Mouse (Mus musculus) hindbrain, embryonic 14.5 days (tissue): ENCODE data around the gene Myod1. TPM values are rescaled to one million over a fixed set of nuclear protein-coding genes. Genes with fewer than 3 reads are reported as not detected.

Experiments used
- ATAC-seq: fragments of 200-750 bp; cut with Nextera tagmentation; 2 replicates; pipeline ENCODE4 v1.8.0; 2017; ENCODE audit warnings: moderate number of reproducible peaks, mild to moderate bottlenecking, moderate TSS enrichment, moderate library complexity; ENCODE audit not compliant: low FRiP score
- DNase-seq: peaks from one replicate; pipeline ENCODE4 v3.0.0-alpha.2; 2015; ENCODE audit warnings: low spot score
- H3K27ac ChIP-seq: fragments of 300-500 bp; sonication (generic); 2 replicates; pipeline ENCODE4 v1.5.1; 2014; ENCODE audit warnings: mild to moderate bottlenecking, moderate library complexity
- H3K27me3 ChIP-seq: fragments of 300-500 bp; sonication (generic); 2 replicates; pipeline ENCODE4 v1.6.1; 2014; ENCODE audit warnings: mild to moderate bottlenecking, low read length, mixed read lengths; ENCODE audit not compliant: control insufficient read depth, insufficient read depth
- H3K36me3 ChIP-seq: fragments of 300-500 bp; sonication (generic); replicated peaks from 2 replicates; pipeline ENCODE4 v1.6.1; 2014; ENCODE audit not compliant: control insufficient read depth, insufficient read depth
- H3K4me1 ChIP-seq: fragments of 300-500 bp; sonication (generic); replicated peaks from 2 replicates; pipeline ENCODE4 v1.6.1; 2014; ENCODE audit warnings: antibody characterized with exemption, low read length, mixed read lengths; ENCODE audit not compliant: control insufficient read depth, insufficient read depth
- H3K4me2 ChIP-seq: fragments of 300-500 bp; sonication (generic); replicated peaks from 2 replicates; pipeline ENCODE4 v1.6.1; 2014; ENCODE audit warnings: mild to moderate bottlenecking, moderate library complexity
- H3K4me3 ChIP-seq: fragments of 300-500 bp; sonication (generic); replicated peaks from 2 replicates; pipeline ENCODE4 v1.5.1; 2014; ENCODE audit warnings: mild to moderate bottlenecking, low read length
- H3K9ac ChIP-seq: fragments of 300-500 bp; sonication (generic); 2 replicates; pipeline ENCODE4 v1.6.1; 2014
- H3K9me3 ChIP-seq: fragments of 300-500 bp; sonication (generic); 2 replicates; pipeline ENCODE4 v1.6.1; 2016; ENCODE audit warnings: low read length; ENCODE audit not compliant: control insufficient read depth
- WGBS: fragments of 180-500 bp; shearing (Covaris S2); extraction: QIAGEN DNeasy Blood & Tissue Kit; methylation state at CpG from one replicate; pipeline ENCODE4 v1.1.7; 2014; 5-methylcytosine and 5-hydroxymethylcytosine counted together
- polyA plus RNA-seq: library from polyadenylated mRNA; unstranded; fragments of >200 nt; fragmentation: Nextera tagmentation; extraction: Ambion mirVana; gene quantifications from 2 replicates; pipeline ENCODE4 v1.2.1, GENCODE M21; 2014

Gene Myod1
- polyA plus RNA-seq, 1 experiment from 2014 or later, result 0.11 TPM

DNA sequence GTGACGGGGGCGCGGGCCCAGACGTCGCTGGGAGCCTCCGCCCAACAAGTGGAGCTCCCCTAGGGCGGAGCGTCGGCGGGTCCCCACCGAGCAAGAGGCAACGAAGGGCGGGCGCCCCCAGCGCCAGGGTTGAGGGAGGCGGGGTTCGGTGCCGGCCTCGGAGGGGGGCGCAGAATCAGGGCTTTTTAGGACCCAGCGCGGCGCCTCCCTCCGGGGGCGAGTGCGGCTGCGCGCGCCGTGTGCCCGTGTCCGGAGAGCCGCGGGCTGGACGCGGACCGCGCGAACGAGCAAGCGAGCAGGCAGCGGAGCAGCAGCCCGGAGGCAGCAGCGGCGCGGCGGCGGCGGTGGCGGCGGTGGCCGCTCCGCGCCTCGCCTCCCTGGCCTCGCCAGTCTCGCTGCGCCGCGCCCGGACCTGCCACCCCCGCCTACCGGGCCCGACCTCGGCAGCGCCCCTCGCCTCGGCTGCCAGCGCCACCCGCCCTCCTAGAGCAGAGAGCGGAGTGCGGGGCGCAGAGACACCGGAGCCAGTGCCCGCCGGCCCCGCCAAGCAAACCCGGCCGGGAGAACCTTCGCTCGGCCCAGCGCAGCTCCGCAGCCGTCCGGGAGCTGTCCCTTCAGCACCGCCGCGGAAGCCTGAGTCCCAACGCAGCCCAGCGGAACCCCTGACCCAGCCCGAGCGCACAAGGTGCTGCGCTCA is 20.1 kb downstream of the Myod1 start, which contains the start of gene Kcnc1:
TSS of gene Kcnc1 (plus strand) at position 267 of the 697 bp plus-strand sequence.
- peaks cover 36% of the 10 kb centered on the region for H3K4me1 ChIP-seq
- H3K9me3 ChIP-seq, result no peaks in the 10 kb centered on the region
- WGBS, result under 1% methylated on average over 65 of the region's 93 CpGs
- peak within 1 kb of the TSS; percentile 84 for H3K27ac ChIP-seq
- peak; percentile 80 for DNase-seq
- H3K9ac ChIP-seq, result peak within 1 kb of the TSS; percentile 96
- H3K36me3 ChIP-seq, result 0 out of 2 replicates have a peak, but pooled peaks cover 3% of the 10 kb centered on the region
- peak within 1 kb of the TSS; percentile 72 for H3K4me2 ChIP-seq
- ATAC-seq, result peak; percentile 76
- peaks cover 27% of the 10 kb centered on the region for H3K27me3 ChIP-seq
- H3K4me3 ChIP-seq, result peak within 1 kb of the TSS; percentile 84

DNA sequence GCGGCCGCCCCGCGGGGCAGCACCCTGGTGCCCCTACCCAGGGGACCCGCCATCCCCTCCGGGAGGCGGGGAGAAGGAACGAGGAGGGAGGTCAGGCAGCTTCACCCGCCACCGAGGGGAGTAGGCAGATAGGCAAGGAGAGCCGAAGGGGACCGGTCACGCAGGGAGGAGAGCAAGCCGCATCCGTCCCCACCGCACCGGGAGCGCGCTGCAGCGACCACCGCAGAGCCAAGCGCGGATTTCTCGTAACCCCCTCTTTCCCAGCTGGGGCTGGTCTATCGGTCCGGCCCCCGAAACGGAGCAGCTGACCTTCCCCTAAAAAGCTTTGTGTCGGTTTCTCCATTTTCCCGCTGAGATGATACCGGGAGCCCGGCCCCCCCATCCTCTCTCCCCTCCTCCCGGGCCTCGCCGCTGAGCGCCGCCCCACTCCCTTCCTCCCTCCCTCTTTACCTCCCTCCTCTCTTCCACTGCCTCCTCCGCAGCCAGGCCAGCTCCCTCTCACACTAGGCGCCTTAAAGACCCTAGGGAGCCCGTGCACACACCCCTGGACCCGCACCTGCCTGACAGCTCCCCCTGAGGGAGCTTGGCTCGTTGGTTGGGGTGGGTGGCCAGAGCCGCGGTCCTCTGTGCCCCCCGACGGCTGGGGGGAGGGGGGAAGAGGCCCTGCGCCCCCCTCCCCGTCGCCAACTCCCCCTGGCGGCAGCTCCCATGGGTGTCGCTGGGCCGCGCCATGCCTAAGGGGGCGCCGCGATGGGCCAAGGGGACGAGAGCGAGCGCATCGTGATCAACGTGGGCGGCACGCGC is 20.9 kb downstream of the Myod1 start:
- Histone ChIP-seq H3K9ac (peak overlapping the region; percentile 96), H3K27me3 (peaks cover 27% of the 10 kb centered on the region), H3K4me3 (peak overlapping the region; percentile 84), H3K4me1 (peaks cover 42% of the 10 kb centered on the region), H3K27ac (peak overlapping the region; percentile 84), H3K4me2 (peak overlapping the region; percentile 72), H3K9me3 (no peaks in the 10 kb centered on the region), H3K36me3 (0 out of 2 replicates have a peak, but pooled peaks cover 3% of the 10 kb centered on the region)
- peak; percentile 36 for ATAC-seq
- DNase-seq, result peak; percentile 50
- 3% methylated on average over 56 of the region's 64 CpGs for WGBS

DNA sequence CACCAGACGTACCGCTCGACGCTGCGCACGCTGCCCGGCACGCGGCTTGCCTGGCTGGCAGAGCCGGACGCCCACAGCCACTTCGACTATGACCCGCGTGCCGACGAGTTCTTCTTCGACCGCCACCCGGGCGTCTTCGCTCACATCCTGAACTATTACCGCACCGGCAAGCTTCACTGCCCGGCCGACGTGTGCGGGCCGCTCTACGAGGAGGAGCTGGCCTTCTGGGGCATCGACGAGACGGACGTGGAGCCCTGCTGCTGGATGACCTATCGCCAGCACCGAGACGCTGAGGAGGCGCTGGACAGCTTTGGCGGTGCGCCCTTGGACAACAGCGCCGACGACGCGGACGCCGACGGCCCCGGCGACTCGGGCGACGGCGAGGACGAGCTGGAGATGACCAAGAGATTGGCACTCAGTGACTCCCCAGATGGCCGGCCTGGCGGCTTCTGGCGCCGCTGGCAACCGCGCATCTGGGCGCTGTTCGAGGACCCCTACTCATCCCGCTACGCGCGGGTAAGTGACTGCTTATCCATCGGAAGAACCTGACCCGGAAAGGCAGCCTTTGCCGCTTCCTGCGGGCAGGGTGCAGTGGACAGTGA is 21.6 kb downstream of the Myod1 start:
- DNase-seq, result no peak
- WGBS, result 10% methylated on average over 69 of the region's 70 CpGs

DNA sequence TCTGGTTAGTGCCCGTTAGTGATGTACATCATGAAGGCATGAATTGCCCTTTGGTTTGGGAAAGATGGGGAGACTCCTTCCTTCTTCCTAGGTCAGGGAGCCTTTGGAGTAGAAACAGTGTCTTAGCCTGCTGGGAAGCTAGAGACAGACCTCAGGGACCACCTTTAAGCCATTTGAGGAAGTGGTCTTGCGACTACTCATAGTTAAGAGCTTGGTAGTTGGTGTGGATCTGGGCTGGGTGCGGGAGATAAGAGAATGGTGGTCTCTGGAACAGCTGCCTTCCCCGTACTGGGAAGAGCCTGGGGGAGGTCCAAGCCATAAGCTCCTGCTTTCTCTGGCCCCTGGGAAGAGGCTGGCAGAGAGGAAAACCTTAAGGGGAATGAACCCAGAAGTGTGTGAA is 22.3 kb downstream of the Myod1 start:
- 61% methylated on average over 4 of the region's 4 CpGs for WGBS
- Histone ChIP-seq H3K4me1 (peaks cover 42% of the 10 kb centered on the region), H3K9ac (peak overlapping the region; percentile 96; the same call in 1 of the 2 replicates), H3K9me3 (no peaks in the 10 kb centered on the region), H3K36me3 (0 out of 2 replicates have a peak, but pooled peaks cover 3% of the 10 kb centered on the region), H3K27me3 (peaks cover 25% of the 10 kb centered on the region), H3K4me2 (peak overlapping the region; percentile 72), H3K27ac (no peak overlapping the region), H3K4me3 (peak overlapping the region; percentile 84)
- ATAC-seq, result no peak
- DNase-seq, result no peak

More for the DNA sequence above, 21.6 kb downstream of the Myod1 start:
- Histone ChIP-seq H3K4me3 (peak overlapping the region; percentile 84), H3K4me1 (peaks cover 42% of the 10 kb centered on the region), H3K9ac (peak overlapping the region; percentile 96), H3K27me3 (peaks cover 27% of the 10 kb centered on the region), H3K9me3 (no peaks in the 10 kb centered on the region), H3K36me3 (0 out of 2 replicates have a peak, but pooled peaks cover 3% of the 10 kb centered on the region), H3K27ac (no peak overlapping the region), H3K4me2 (peak overlapping the region; percentile 72)
- no peak for ATAC-seq

DNA sequence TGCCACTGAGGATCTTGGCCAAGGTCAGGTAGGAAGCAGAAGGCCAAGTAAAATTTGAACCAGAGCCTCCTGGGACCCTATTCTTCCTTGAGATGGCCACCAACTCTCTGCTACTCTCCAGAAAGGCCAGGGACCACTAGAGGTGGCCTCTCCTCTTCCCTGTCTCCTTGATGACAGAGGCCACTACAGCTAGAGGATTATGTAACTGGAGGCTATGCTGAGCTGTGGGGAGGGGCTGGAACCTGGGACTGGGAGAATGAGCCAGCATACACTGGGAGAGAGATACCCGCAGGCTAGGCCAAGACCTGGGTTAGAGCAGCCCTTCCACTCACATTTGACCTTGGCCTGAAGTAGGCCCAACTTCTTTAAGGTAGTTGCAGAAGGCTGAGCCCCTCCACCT is 23.4 kb downstream of the Myod1 start:
- H3K4me1 ChIP-seq, result peaks cover 42% of the 10 kb centered on the region
- H3K4me2 ChIP-seq, result peak overlapping the region; percentile 72
- peaks cover 15% of the 10 kb centered on the region for H3K27me3 ChIP-seq
- 89% methylated on average over 1 of the region's 1 CpGs for WGBS
- H3K9ac ChIP-seq, result peak overlapping the region; percentile 59
- H3K4me3 ChIP-seq, result peak overlapping the region; percentile 84
- H3K9me3 ChIP-seq, result no peaks in the 10 kb centered on the region
- ATAC-seq (no peak), DNase-seq (no peak)
- no peak overlapping the region for H3K27ac ChIP-seq
- H3K36me3 ChIP-seq, result 0 out of 2 replicates have a peak, but pooled peaks cover 3% of the 10 kb centered on the region

DNA sequence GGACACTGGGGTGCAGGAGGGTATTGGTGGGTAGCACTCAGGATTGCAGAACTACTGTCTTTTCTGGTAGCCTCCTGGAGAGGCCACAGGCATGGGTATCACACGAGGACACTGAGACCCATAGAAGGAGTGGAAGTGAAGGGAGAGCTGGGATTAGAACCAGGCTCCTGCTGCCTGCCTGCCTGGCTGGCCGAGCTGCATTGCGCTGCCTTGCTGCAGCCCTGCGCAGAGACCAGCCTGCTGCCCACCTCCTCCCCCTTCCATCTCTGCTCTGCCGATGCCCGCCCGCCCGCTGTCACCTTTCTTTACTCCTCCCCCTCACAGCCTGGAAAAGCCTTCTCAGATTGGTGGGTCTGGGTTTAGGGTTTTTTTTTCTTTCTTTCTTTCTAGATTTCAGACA is 24.1 kb downstream of the Myod1 start:
- H3K9ac ChIP-seq, result peak overlapping the region; percentile 59
- ATAC-seq (no peak), DNase-seq (no peak)
- peaks cover 9% of the 10 kb centered on the region; the same call in 1 of the 2 replicates for H3K36me3 ChIP-seq
- 31% methylated on average over 8 of the region's 8 CpGs for WGBS
- no peaks in the 10 kb centered on the region for H3K9me3 ChIP-seq
- peak overlapping the region; percentile 72 for H3K4me2 ChIP-seq
- H3K27ac ChIP-seq, result no peak overlapping the region
- peak overlapping the region; percentile 84 for H3K4me3 ChIP-seq
- peaks cover 9% of the 10 kb centered on the region for H3K27me3 ChIP-seq
- H3K4me1 ChIP-seq, result peaks cover 42% of the 10 kb centered on the region

DNA sequence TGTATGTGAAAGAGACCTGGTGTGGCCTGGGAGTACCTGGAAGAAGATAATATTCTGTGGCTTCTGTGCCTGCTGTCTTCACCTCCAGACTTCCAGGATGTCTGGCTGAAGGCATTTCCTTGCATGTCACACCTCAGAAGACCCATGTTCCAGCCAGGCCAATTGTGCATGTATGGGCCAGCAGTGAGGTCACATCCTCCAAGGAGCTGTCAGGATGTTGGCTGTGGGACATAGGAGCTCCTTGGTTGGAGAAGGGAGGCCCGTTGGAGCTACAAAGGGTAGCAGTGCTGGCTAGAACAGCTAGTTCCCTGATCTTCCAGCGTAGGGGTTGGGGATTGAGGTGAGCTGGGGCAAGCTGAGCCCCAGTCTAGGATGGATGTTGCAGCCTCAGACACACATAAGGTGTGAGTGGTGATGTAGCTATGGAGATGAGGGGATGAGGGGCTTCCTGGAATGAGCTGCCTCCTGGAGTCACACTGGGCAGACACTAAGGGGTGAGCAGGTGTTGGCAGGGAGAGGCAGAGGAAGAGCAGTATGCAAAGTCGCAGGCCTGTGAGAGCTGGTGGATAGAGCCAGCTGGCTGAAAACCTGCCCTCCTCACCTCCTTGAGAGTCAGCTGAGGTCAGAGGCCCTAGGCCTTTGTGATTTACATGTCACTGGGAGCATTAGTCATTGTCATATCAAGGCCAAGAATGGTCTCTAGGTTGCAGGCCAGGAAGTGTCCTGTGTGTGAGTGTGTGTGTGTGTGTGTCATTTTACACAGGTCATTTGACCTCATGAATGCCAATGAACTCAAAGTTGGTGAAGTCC is 25.3 kb downstream of the Myod1 start:
- WGBS, result 71% methylated on average over 3 of the region's 3 CpGs
- no peaks in the 10 kb centered on the region for H3K9me3 ChIP-seq
- DNase-seq (no peak), ATAC-seq (no peak)
- H3K9ac ChIP-seq, result 0 out of 2 replicates have a peak overlapping the region, but pooled peaks have one; percentile 32
- H3K4me3 ChIP-seq, result peak overlapping the region; percentile 84
- peak overlapping the region; percentile 72 for H3K4me2 ChIP-seq
- H3K27me3 ChIP-seq, result peaks cover 4% of the 10 kb centered on the region; the same call in 1 of the 2 replicates
- peaks cover 11% of the 10 kb centered on the region; the same call in 1 of the 2 replicates for H3K36me3 ChIP-seq
- peaks cover 42% of the 10 kb centered on the region for H3K4me1 ChIP-seq
- no peak overlapping the region for H3K27ac ChIP-seq

DNA sequence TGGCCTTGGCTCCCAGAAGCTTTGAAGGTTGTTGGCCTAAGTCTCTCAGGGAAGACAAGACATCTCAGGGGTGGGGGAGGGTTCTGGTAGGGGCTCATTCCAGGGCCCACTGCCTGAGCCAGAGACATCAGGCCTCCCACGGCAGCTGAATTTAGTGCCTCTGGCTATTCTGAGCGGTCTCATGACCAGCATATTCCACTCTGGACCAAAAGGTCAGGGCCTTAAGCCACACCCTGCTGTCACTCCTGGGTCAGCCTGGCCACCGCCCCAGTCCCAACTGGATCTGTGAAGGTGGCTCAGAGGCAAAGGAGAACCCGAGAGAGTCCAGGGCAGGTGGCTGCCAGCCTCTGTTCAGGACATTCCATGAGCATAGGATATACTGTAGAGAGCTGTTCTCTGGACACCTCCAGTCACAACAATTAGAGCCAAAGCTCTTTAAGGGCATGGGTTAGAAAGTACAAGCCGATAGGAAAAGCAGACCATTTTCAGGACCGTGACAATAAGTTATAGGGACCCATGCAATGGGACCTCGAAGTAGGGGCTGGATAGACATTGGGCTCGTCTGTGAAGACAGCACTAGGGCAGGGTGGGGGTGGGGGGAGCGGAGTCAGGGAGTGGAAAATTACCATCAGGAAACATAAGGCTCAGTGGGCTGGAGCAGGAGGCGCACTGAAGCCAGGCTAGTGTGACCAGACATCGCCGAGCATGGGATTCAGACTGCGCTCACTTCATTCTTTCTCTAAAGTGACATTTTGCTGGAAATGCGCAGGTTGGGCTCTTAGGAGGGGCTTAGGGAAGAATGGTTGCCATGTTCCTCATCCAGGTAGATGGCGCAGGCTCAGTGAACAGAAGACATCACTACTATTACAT is 27.6 kb downstream of the Myod1 start:
- Histone ChIP-seq H3K27ac (no peak overlapping the region), H3K9me3 (no peaks in the 10 kb centered on the region), H3K27me3 (no peaks in the 10 kb centered on the region), H3K9ac (no peak overlapping the region), H3K4me2 (no peak overlapping the region), H3K36me3 (peaks cover 11% of the 10 kb centered on the region; the same call in 1 of the 2 replicates), H3K4me3 (no peak overlapping the region), H3K4me1 (peaks cover 31% of the 10 kb centered on the region)
- DNase-seq, result no peak
- WGBS, result 77% methylated on average over 15 of the region's 15 CpGs
- no peak for ATAC-seq
